ENCODE assay signal across 23 mouse cellular contexts in the genomic region with DNA sequence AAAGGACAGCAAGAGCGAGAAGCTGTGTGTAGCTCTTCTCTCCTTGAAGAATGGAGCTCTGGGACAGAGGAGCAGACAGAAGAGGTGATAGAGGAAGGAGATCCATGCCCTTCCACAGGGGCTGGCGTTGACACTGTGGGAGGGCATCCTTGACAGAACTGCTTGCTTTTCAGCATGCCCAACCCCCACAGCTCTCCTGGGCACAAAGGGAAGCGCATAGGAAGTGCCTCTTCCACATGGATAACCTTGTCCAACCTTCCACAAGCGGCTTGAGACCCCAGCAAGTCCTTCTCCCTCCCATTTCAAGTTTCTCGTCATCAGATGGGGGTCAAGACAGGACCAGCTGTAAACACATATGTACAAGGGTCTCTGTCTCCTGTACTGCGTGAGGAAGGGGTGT. TPM values are rescaled to one million over a fixed set of nuclear protein-coding genes. Genes with fewer than 3 reads are reported as not detected.
"Had no signal": no experiment of that assay in that cellular context is flagged by ENCODE, and none has a peak within 500 bp of the region (broad histone marks: within the 10 kb centered on the region; RNA-seq: fewer than 3 reads in every experiment).

No protein-coding gene starts in this region.

- H3K9ac ChIP-seq: limb, embryonic 12.5 days; limb, embryonic 15.5 days; liver, embryonic 14.5 days; liver, postnatal 0 days; lung, embryonic 14.5 days; midbrain, embryonic 13.5 days; stomach, embryonic 15.5 days had no signal

- H3K4me1 ChIP-seq: limb, embryonic 15.5 days; stomach, embryonic 15.5 days had no signal

- H3K27me3 ChIP-seq: stomach, embryonic 15.5 days had no signal

- ATAC-seq: intestine, postnatal 0 days; liver, postnatal 0 days; lung, postnatal 0 days; midbrain, embryonic 13.5 days had no signal

- DNase-seq: kidney, adult 2 months; kidney, postnatal 25 days; layer of hippocampus, postnatal 36 days; left cerebral cortex, postnatal 4 days; liver, postnatal 0 days; lung, embryonic 14.5 days; right cerebral cortex, postnatal 25 days; spleen, adult 18-20 months; thymus, adult 18-20 months; thymus, postnatal 36 days had no signal

- H3K4me3 ChIP-seq: left cerebral cortex, adult 2 months; limb, embryonic 12.5 days; limb, embryonic 15.5 days; midbrain, embryonic 13.5 days; neural tube, embryonic 12.5 days; stomach, embryonic 15.5 days had no signal

- H3K9me3 ChIP-seq: limb, embryonic 12.5 days; limb, embryonic 15.5 days; midbrain, embryonic 13.5 days; neural tube, embryonic 12.5 days; stomach, embryonic 15.5 days had no signal

- H3K27ac ChIP-seq: kidney, postnatal 0 days; left cerebral cortex, adult 2 months; limb, embryonic 12.5 days; limb, embryonic 15.5 days; liver, embryonic 14.5 days; macrophage; midbrain, embryonic 13.5 days; neural tube, embryonic 12.5 days; stomach, embryonic 15.5 days had no signal

- H3K4me2 ChIP-seq: limb, embryonic 12.5 days; limb, embryonic 15.5 days; liver, embryonic 11.5 days; lung, embryonic 14.5 days; midbrain, embryonic 13.5 days; neural tube, embryonic 12.5 days; stomach, embryonic 15.5 days had no signal

- H3K36me3 ChIP-seq: limb, embryonic 12.5 days; limb, embryonic 15.5 days; midbrain, embryonic 13.5 days; neural tube, embryonic 12.5 days; stomach, embryonic 15.5 days had no signal

RNA-seq across cellular contexts. Expression of gene Plch2, which starts 23.5 kb away (rescaled TPM):
- total RNA-seq: megakaryocyte, adult 5-6 weeks had no signal
- polyA plus RNA-seq: liver, postnatal 0 days; macrophage had no signal
